Mouse (Mus musculus): ENCODE results near the gene Ctsd. TPM values are rescaled to one million over a fixed set of nuclear protein-coding genes. Genes with fewer than 3 reads are reported as not detected.

Gene Ctsd
- polyA plus RNA-seq, 1 experiment, result 992 TPM

DNA sequence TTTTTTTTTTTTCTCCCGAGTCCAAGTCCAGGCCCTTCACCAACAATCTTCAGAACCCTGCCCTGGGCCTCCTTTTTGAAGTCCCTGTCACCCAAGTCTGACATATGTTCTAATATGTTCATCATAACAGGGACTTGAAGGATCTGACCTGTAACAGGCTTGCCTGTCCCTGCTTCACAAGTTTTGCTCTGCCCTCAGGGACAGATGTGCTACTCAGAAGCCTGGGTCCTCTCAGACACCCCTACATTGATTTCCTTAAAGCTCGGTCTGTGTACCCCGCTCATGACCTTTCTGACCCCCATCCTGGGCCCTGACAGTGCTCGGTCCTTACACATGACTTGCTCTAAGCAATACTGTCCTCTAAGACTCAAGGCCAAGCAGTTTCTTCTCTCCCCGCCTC lies 14.8 kb downstream of the Ctsd start:
- TF ChIP-seq POLR2A (IDR thresholded peaks at IDR 0.05; ENCODE audit: control insufficient read depth, extremely low read depth, insufficient read depth, low read length, poor library complexity) (no peak), CTCF (IDR thresholded peaks at IDR 0.05; ENCODE audit: borderline replicate concordance, control insufficient read depth, extremely low read depth, insufficient read depth, low read length, poor library complexity) (no peak)
- H3K4me1 ChIP-seq (replicated peaks; ENCODE audit: control insufficient read depth, insufficient read depth, low read length), result peaks cover 26% of the 10 kb centered on the region
- WGBS, result 90% methylated on average over 5 of the region's 5 CpGs
- peaks cover 23% of the 10 kb centered on the region for H3K36me3 ChIP-seq (ENCODE audit: control insufficient read depth, insufficient read depth, low read length)
- no peak for DNase-seq
- no peak overlapping the region for H3K27ac ChIP-seq (ENCODE audit: control insufficient read depth, insufficient read depth, low read length)
- no peak overlapping the region for H3K4me3 ChIP-seq (ENCODE audit: control insufficient read depth, insufficient read depth, low read length)
- H3K27me3 ChIP-seq (ENCODE audit: control insufficient read depth, insufficient read depth, low read length), result no peaks in the 10 kb centered on the region

DNA sequence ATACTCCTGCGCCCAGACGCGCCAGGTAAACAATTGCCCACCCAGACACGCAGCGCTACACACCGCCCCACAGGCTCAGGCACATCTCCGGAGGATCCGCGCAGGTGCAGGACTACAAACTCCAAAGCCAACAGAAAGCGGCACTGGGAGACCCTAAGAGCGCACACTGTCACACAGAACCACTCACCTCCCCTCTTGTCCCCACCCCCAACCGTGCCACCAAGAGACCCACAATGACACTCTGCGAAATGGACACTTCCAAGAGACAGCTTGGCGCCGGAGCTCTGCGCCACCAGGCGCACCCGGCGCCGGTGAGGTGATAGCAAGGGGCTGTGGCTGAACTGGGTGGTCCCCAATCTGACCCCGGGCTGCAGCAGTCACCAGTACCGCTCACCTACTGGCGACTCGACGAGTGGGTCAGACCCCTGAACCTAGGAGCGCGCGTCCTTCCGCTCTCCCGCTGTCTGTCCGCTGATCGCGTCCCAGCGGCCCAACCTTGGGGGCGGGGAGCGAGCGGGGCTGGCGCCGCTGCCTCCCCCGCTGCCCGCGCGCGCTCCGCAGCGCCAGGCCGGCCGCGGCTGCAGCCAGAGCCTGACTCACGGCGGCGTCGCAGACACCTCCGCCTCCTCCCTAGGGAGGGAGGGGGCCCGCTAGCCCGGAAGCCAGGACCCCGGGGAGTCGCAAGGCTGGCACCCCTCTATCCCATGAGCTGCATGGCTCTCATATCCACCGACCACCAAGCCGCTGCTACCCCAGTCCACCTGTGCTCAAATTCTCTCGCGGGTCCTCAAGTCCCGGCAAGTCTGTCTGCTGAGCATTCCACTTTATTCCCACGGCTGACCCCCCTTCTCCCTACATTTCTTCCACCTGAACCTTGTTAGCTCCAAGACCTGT lies 15.8 kb downstream of the Ctsd start:
- Histone ChIP-seq H3K36me3 (ENCODE audit: control insufficient read depth, insufficient read depth, low read length) (peaks cover 13% of the 10 kb centered on the region), H3K4me3 (ENCODE audit: control insufficient read depth, insufficient read depth, low read length) (peak overlapping the region; percentile 60), H3K27ac (ENCODE audit: control insufficient read depth, insufficient read depth, low read length) (no peak overlapping the region), H3K4me1 (replicated peaks; ENCODE audit: control insufficient read depth, insufficient read depth, low read length) (peaks cover 26% of the 10 kb centered on the region), H3K27me3 (ENCODE audit: control insufficient read depth, insufficient read depth, low read length) (no peaks in the 10 kb centered on the region)
- WGBS, result 6% methylated on average over 61 of the region's 64 CpGs
- TF ChIP-seq POLR2A (IDR thresholded peaks at IDR 0.05; ENCODE audit: control insufficient read depth, extremely low read depth, insufficient read depth, low read length, poor library complexity) (0 out of 2 replicates have a peak, but pooled peaks have one; percentile 10), CTCF (IDR thresholded peaks at IDR 0.05; ENCODE audit: borderline replicate concordance, control insufficient read depth, extremely low read depth, insufficient read depth, low read length, poor library complexity) (no peak)
- DNase-seq, result peak; percentile 37

DNA sequence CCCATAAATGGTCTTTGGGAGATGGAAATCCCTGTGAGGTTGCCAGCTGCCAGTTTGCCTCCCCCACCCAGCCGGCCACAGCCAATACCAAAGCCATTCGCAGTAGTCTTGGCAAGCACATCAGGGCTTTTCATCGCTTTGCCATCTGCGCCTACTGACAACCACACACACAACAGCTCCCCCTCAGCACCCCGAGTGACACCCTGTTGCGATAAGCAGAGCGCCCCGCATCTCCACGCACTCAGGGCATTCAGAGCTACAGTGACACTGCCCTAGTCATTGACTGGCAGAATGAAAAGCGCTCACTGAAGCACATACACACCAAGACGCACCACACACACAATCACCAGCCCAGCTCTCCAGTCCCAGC lies 16.5 kb downstream of the Ctsd start:
- H3K4me3 ChIP-seq (ENCODE audit: control insufficient read depth, insufficient read depth, low read length), result peak overlapping the region; percentile 60
- no peak for DNase-seq
- no peaks in the 10 kb centered on the region for H3K27me3 ChIP-seq (ENCODE audit: control insufficient read depth, insufficient read depth, low read length)
- TF ChIP-seq POLR2A (IDR thresholded peaks at IDR 0.05; ENCODE audit: control insufficient read depth, extremely low read depth, insufficient read depth, low read length, poor library complexity) (no peak), CTCF (IDR thresholded peaks at IDR 0.05; ENCODE audit: borderline replicate concordance, control insufficient read depth, extremely low read depth, insufficient read depth, low read length, poor library complexity) (no peak)
- H3K4me1 ChIP-seq (replicated peaks; ENCODE audit: control insufficient read depth, insufficient read depth, low read length), result peaks cover 26% of the 10 kb centered on the region
- peaks cover 7% of the 10 kb centered on the region for H3K36me3 ChIP-seq (ENCODE audit: control insufficient read depth, insufficient read depth, low read length)
- WGBS, result 43% methylated on average over 11 of the region's 11 CpGs
- H3K27ac ChIP-seq (ENCODE audit: control insufficient read depth, insufficient read depth, low read length), result no peak overlapping the region

DNA sequence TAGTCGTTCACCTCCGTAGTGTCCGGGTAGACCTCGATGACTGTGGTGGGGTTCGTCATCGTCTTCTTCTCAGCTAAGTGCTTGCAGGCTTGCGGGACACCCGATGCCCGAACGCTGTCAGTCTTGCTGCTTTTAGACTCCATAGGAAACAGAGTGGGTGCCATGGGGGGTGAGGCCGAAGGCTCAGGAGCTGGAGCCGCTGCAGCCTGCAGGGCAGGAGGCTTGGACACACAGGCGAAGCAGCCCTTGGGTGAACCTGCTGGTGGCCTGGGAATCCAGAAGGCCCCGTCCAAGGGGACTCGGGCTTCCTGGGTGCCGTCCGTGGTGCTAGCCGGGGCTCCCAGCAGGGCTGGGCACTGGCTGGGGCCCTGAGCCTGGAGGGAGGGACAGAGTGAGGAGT lies 16.9 kb downstream of the Ctsd start:
- Histone ChIP-seq H3K4me3 (ENCODE audit: control insufficient read depth, insufficient read depth, low read length) (peak overlapping the region; percentile 60; the same call in 1 of the 2 replicates), H3K4me1 (replicated peaks; ENCODE audit: control insufficient read depth, insufficient read depth, low read length) (peaks cover 26% of the 10 kb centered on the region), H3K27ac (ENCODE audit: control insufficient read depth, insufficient read depth, low read length) (no peak overlapping the region), H3K27me3 (ENCODE audit: control insufficient read depth, insufficient read depth, low read length) (no peaks in the 10 kb centered on the region), H3K36me3 (ENCODE audit: control insufficient read depth, insufficient read depth, low read length) (peaks cover 2% of the 10 kb centered on the region)
- WGBS, result 94% methylated on average over 18 of the region's 18 CpGs
- DNase-seq, result no peak
- TF ChIP-seq POLR2A (IDR thresholded peaks at IDR 0.05; ENCODE audit: control insufficient read depth, extremely low read depth, insufficient read depth, low read length, poor library complexity) (no peak), CTCF (IDR thresholded peaks at IDR 0.05; ENCODE audit: borderline replicate concordance, control insufficient read depth, extremely low read depth, insufficient read depth, low read length, poor library complexity) (no peak)

DNA sequence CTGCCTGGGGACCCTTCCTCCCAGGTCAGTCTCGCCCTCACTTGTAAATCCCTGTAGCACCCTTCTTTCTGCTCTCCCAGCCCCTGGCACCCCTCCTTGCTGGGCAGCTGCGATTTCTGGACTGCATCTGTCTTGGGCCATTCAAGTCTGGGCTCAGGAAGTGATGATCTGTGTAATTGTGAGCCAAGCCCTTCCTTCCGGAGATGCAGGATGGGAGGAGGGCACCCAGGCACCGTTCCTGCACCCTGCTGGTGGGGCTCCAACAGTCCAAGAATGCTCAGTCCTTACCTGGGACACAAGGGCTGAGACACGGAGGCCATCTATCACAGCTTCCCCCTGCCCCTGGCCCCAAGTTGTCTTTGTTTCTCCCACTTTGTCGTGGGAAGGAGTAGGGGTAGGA lies 18.0 kb downstream of the Ctsd start:
- Histone ChIP-seq H3K27me3 (ENCODE audit: control insufficient read depth, insufficient read depth, low read length) (no peaks in the 10 kb centered on the region), H3K27ac (ENCODE audit: control insufficient read depth, insufficient read depth, low read length) (no peak overlapping the region), H3K36me3 (ENCODE audit: control insufficient read depth, insufficient read depth, low read length) (no peaks in the 10 kb centered on the region; the same call in 1 of the 2 replicates), H3K4me3 (ENCODE audit: control insufficient read depth, insufficient read depth, low read length) (no peak overlapping the region), H3K4me1 (replicated peaks; ENCODE audit: control insufficient read depth, insufficient read depth, low read length) (peaks cover 26% of the 10 kb centered on the region)
- DNase-seq, result no peak
- TF ChIP-seq POLR2A (IDR thresholded peaks at IDR 0.05; ENCODE audit: control insufficient read depth, extremely low read depth, insufficient read depth, low read length, poor library complexity) (no peak), CTCF (IDR thresholded peaks at IDR 0.05; ENCODE audit: borderline replicate concordance, control insufficient read depth, extremely low read depth, insufficient read depth, low read length, poor library complexity) (no peak)
- 86% methylated on average over 6 of the region's 6 CpGs for WGBS

DNA sequence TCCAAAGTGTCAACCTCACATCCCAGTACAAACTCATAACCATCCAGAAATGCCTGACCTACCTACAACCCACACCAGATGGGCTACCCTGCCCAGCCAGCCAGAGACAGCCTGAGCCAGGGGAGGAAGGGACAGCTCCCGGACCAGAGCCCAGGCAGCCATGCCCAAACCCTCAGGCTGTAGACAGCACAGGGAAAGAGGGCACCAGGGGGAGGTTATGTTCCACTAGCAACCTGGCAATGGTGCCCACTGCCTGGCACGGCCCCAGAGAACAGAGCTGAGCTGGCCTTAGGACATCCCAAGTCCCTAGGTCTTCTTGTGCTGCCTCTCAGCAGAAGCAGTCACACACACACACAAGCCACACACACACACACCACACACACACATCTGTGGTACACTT lies 19.0 kb downstream of the Ctsd start:
- DNase-seq, result no peak
- TF ChIP-seq CTCF (IDR thresholded peaks at IDR 0.05; ENCODE audit: borderline replicate concordance, control insufficient read depth, extremely low read depth, insufficient read depth, low read length, poor library complexity), result no peak
- no peak for TF ChIP-seq POLR2A (IDR thresholded peaks at IDR 0.05; ENCODE audit: control insufficient read depth, extremely low read depth, insufficient read depth, low read length, poor library complexity)
- Histone ChIP-seq H3K27me3 (ENCODE audit: control insufficient read depth, insufficient read depth, low read length) (no peaks in the 10 kb centered on the region), H3K36me3 (ENCODE audit: control insufficient read depth, insufficient read depth, low read length) (no peaks in the 10 kb centered on the region), H3K27ac (ENCODE audit: control insufficient read depth, insufficient read depth, low read length) (no peak overlapping the region), H3K4me1 (replicated peaks; ENCODE audit: control insufficient read depth, insufficient read depth, low read length) (peaks cover 26% of the 10 kb centered on the region), H3K4me3 (ENCODE audit: control insufficient read depth, insufficient read depth, low read length) (no peak overlapping the region)
- 97% methylated on average over 2 of the region's 2 CpGs for WGBS
